Mouse (Mus musculus): ENCODE data around the gene Svip. TPM values are rescaled to one million over a fixed set of nuclear protein-coding genes. Genes with fewer than 3 reads are reported as not detected.

Svip gene
- total and polyA plus RNA-seq, 2 experiments from 2014 or later = 14.0 to 16.8 TPM

DNA sequence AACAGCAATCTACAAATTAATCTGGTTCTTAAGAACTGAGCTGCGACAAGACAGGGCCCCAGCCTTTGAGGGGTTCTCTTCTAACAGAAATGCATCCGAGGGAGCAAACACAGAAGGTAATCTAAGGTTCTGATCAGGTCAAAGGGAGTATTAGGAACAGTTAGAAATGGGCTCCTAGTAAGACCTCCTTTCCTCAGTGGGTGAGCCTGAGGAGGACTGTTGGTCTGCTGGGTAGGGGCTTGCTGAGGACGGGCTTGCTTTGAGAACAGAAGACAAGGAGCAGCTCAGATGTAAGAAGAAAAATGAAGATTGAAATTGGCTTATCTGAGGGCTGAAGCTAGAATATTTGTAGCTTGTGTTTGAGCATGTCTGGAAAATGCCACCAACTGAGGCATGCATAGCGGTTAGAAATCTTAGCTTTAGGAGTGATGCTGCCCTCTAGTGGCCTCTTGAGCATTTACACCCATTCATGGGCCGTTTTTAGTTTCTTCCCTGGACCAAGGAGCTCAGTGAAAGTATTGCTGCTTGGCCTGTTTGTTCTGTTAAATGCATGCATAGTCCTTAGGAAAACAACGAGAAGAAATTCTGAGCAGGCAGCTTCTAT lies 33.5 kb downstream of the Svip start:
- no peaks in the 10 kb centered on the region for H3K27me3 ChIP-seq (ENCODE audit: insufficient read depth, low read length)
- no peak overlapping the region for H3K27ac ChIP-seq (ENCODE audit: low read depth, low read length)
- peak; percentile 49; the same call in 1 of the 2 replicates for ATAC-seq (ENCODE audit: low FRiP score)
- peak; percentile 84 for DNase-seq (ENCODE audit: low spot score)
- H3K9me3 ChIP-seq (ENCODE audit: low read length) = no peaks in the 10 kb centered on the region
- no peak overlapping the region for H3K4me2 ChIP-seq (ENCODE audit: low read depth, low read length, poor library complexity, severe bottlenecking)
- H3K4me3 ChIP-seq (ENCODE audit: low read depth, low read length) = no peak overlapping the region
- no peaks in the 10 kb centered on the region for H3K36me3 ChIP-seq (ENCODE audit: insufficient read depth, low read length)
- H3K4me1 ChIP-seq (ENCODE audit: insufficient read depth, low read length) = no peaks in the 10 kb centered on the region
- WGBS = 23% methylated on average over 6 of the region's 6 CpGs
- H3K9ac ChIP-seq (replicated peaks; ENCODE audit: low read length, poor library complexity, severe bottlenecking) = no peak overlapping the region
- peak; percentile 94 for TF ChIP-seq CTCF (IDR thresholded peaks at IDR 0.05)

DNA sequence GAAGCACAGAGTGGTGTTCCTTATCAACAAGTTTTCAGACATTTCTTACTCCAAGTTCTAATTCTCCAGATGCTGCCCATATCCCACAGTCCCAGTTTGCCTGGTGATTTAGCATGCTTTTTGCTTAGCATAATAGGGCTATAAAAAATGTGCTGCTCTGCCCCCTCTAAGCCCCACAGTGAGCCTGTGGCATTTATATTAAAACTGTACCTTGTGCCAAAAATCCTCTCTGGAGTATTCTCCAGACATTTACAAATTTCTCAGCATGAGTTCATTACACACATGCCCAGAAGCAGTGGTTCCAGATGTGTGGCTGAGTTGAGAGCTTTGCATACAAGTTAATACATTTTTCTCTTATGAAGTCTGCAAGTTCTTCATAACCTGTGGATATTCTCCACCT lies 36.4 kb downstream of the Svip start:
- Histone ChIP-seq H3K4me2 (ENCODE audit: low read depth, low read length, poor library complexity, severe bottlenecking) (no peak overlapping the region), H3K27me3 (ENCODE audit: insufficient read depth, low read length) (no peaks in the 10 kb centered on the region), H3K4me1 (ENCODE audit: insufficient read depth, low read length) (no peaks in the 10 kb centered on the region), H3K36me3 (ENCODE audit: insufficient read depth, low read length) (no peaks in the 10 kb centered on the region), H3K27ac (ENCODE audit: low read depth, low read length) (no peak overlapping the region), H3K9me3 (ENCODE audit: low read length) (no peaks in the 10 kb centered on the region), H3K9ac (replicated peaks; ENCODE audit: low read length, poor library complexity, severe bottlenecking) (no peak overlapping the region), H3K4me3 (ENCODE audit: low read depth, low read length) (no peak overlapping the region)
- TF ChIP-seq CTCF (IDR thresholded peaks at IDR 0.05) = no peak
- ATAC-seq (ENCODE audit: low FRiP score) (no peak), DNase-seq (ENCODE audit: low spot score) (no peak)

DNA sequence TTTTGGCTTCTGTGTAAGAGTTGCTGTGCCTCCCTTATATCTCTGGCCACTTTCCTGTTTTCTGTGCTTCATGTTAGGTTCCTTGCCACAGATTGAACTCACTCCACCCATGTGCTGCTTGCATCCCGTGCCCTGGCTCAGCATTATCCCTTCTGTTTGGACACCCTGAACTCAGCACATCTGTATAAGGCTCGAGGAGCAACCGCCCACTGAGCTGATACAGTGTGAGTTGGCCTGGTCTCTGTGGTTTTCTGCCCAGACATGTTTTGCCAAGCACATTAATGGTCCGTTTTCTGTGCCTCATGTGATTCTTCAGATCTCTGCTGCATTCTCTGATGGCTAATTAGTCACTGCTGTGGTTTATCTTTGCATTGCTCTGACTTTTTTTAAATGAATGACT lies 38.2 kb downstream of the Svip start:
- H3K9ac ChIP-seq (replicated peaks; ENCODE audit: low read length, poor library complexity, severe bottlenecking) = no peak overlapping the region
- ATAC-seq (ENCODE audit: low FRiP score) = no peak

DNA sequence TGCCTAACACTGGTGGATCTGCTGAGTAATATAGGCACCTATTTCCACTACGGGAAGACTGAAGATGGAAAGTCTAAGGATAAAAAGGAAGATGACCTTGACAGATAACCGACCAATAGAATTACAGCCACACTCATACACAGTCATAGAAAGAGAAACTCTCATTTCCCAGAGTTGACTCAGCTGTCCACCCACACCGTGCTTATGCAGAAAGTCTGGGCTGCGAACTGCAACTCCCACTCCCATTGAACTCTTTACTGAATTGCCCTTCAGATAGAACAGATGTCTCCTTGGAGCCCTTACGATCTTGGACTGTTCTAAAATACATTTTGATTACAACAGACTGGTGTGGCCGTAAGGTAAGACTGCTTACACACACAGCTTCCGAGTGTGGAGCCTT lies 41.1 kb downstream of the Svip start:
- Histone ChIP-seq H3K4me2 (ENCODE audit: low read depth, low read length, poor library complexity, severe bottlenecking) (no peak overlapping the region), H3K36me3 (ENCODE audit: insufficient read depth, low read length) (no peaks in the 10 kb centered on the region), H3K27me3 (ENCODE audit: insufficient read depth, low read length) (no peaks in the 10 kb centered on the region), H3K9ac (replicated peaks; ENCODE audit: low read length, poor library complexity, severe bottlenecking) (no peak overlapping the region), H3K27ac (ENCODE audit: low read depth, low read length) (no peak overlapping the region), H3K4me3 (ENCODE audit: low read depth, low read length) (no peak overlapping the region), H3K4me1 (ENCODE audit: insufficient read depth, low read length) (peaks cover 4% of the 10 kb centered on the region; the same call in 1 of the 2 replicates), H3K9me3 (ENCODE audit: low read length) (no peaks in the 10 kb centered on the region)
- WGBS = 93% methylated on average over 7 of the region's 7 CpGs
- TF ChIP-seq CTCF (IDR thresholded peaks at IDR 0.05) = no peak
- ATAC-seq (ENCODE audit: low FRiP score) = no peak
- no peak for DNase-seq (ENCODE audit: low spot score)

More for the DNA sequence above, 38.2 kb downstream of the Svip start:
- no peaks in the 10 kb centered on the region for H3K27me3 ChIP-seq (ENCODE audit: insufficient read depth, low read length)
- no peak for TF ChIP-seq CTCF (IDR thresholded peaks at IDR 0.05)
- H3K36me3 ChIP-seq (ENCODE audit: insufficient read depth, low read length) = no peaks in the 10 kb centered on the region
- no peak overlapping the region for H3K4me3 ChIP-seq (ENCODE audit: low read depth, low read length)
- no peak overlapping the region for H3K27ac ChIP-seq (ENCODE audit: low read depth, low read length)
- H3K4me1 ChIP-seq (ENCODE audit: insufficient read depth, low read length) = no peaks in the 10 kb centered on the region
- no peak overlapping the region for H3K4me2 ChIP-seq (ENCODE audit: low read depth, low read length, poor library complexity, severe bottlenecking)
- no peak for DNase-seq (ENCODE audit: low spot score)
- no peaks in the 10 kb centered on the region for H3K9me3 ChIP-seq (ENCODE audit: low read length)
- WGBS = 84% methylated on average over 4 of the region's 4 CpGs

- H3K27ac ChIP-seq (ENCODE audit: low read depth, low read length) = no peak overlapping the region
- no peak overlapping the region for H3K9ac ChIP-seq (replicated peaks; ENCODE audit: low read length, poor library complexity, severe bottlenecking)
- 39% methylated on average over 10 of the region's 10 CpGs for WGBS
- no peaks in the 10 kb centered on the region for H3K36me3 ChIP-seq (ENCODE audit: insufficient read depth, low read length)
- no peak overlapping the region for H3K4me2 ChIP-seq (ENCODE audit: low read depth, low read length, poor library complexity, severe bottlenecking)
- no peaks in the 10 kb centered on the region for H3K9me3 ChIP-seq (ENCODE audit: low read length)
- no peaks in the 10 kb centered on the region for H3K27me3 ChIP-seq (ENCODE audit: insufficient read depth, low read length)
- DNase-seq (ENCODE audit: low spot score) (peak; percentile 6), ATAC-seq (ENCODE audit: low FRiP score) (no peak)
- TF ChIP-seq CTCF (IDR thresholded peaks at IDR 0.05) = no peak
- peaks cover 4% of the 10 kb centered on the region; the same call in 1 of the 2 replicates for H3K4me1 ChIP-seq (ENCODE audit: insufficient read depth, low read length)
- H3K4me3 ChIP-seq (ENCODE audit: low read depth, low read length) = no peak overlapping the region
Measured at GRCm38 (mm10) chr7:51962219-51962952, 43.4 kb downstream of the Svip start.

GRCm38 (mm10) chr7:51960698-51961374 lies 45.0 kb downstream of the Svip start:
- ATAC-seq (ENCODE audit: low FRiP score) (peak; percentile 77; the same call in 1 of the 2 replicates), DNase-seq (ENCODE audit: low spot score) (peak; percentile 82)
- Histone ChIP-seq H3K9me3 (ENCODE audit: low read length) (no peaks in the 10 kb centered on the region), H3K4me1 (ENCODE audit: insufficient read depth, low read length) (peaks cover 4% of the 10 kb centered on the region; the same call in 1 of the 2 replicates), H3K9ac (replicated peaks; ENCODE audit: low read length, poor library complexity, severe bottlenecking) (no peak overlapping the region), H3K27me3 (ENCODE audit: insufficient read depth, low read length) (no peaks in the 10 kb centered on the region), H3K27ac (ENCODE audit: low read depth, low read length) (peak overlapping the region; percentile 55), H3K4me3 (ENCODE audit: low read depth, low read length) (no peak overlapping the region), H3K36me3 (ENCODE audit: insufficient read depth, low read length) (no peaks in the 10 kb centered on the region), H3K4me2 (ENCODE audit: low read depth, low read length, poor library complexity, severe bottlenecking) (no peak overlapping the region)
- 32% methylated on average over 6 of the region's 6 CpGs for WGBS
- no peak for TF ChIP-seq CTCF (IDR thresholded peaks at IDR 0.05)

Data from midbrain, postnatal 0 days (tissue).